Mouse (Mus musculus) CD8-positive naive resting alpha-beta T cell, adult 2 months (primary cell): Measurements from ENCODE around the gene Slc44a2.

Experiments used
- DNase-seq, 2 experiments: peaks; one replicate each; pipeline ENCODE4 v3.0.0; 2022; ENCODE audit warnings: low read depth in 2 of 2, low spot score in 2 of 2

Gene Slc44a2

DNA sequence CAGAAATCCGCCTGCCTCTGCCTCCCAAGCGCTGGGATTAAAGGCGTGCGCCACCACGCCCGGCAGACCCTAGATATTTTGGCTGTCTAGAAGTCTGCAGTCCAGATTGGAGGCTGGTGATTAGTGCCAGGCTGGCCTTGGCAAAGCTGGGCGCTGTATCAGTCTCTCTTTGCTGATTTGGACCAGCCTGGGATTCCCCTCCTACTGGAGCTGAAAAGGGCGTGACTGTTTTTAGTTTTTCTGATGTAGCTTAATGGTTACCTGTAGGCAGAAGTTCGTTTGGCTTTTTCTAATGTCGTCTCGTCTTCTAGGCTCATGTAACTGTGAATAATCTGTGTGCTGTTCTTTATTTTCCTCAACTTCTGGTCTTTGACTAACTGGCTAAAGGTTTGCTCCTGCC is 48.6 kb downstream of the Slc44a2 start:
- DNase-seq = no peak

DNA sequence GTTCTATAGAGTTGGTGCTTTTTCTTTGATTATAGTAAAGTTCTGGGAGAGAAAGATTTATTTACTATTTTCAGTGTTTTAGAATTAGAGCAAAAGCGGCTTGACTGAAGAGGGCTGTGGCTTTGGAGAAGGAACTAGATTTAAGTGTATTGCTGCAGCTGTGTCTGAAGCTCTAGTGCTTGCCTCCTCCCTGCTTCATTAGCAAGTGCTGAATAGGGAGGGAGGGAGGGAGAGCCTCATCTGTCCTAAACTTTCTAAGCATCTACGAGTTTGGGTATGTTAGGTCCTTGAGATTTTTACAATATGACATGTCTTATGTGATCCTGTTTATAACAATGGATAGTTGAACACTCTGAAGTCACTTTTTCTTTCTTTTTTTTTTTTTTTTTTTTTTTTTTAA is 50.4 kb downstream of the Slc44a2 start:
- no peak for DNase-seq

DNA sequence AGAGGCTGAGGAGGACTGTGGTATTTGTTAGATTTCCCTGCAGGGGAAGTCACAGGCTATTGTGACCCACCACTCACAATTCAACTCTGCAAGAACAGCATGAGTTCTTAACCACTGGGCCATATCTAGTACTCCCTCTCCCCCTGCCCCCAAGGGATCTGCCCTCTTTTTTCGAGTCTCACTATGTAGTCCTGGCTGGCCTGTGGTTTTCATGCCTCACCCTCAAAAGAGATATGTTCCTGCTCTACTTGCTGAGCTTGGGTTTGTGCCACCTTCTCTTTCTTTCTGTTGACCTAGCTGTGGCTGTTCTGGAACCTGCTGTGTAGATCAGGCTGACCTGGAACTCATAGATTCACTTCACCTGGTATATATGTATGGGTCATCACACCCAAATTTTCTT is 52.0 kb downstream of the Slc44a2 start:
- no peak for DNase-seq

DNA sequence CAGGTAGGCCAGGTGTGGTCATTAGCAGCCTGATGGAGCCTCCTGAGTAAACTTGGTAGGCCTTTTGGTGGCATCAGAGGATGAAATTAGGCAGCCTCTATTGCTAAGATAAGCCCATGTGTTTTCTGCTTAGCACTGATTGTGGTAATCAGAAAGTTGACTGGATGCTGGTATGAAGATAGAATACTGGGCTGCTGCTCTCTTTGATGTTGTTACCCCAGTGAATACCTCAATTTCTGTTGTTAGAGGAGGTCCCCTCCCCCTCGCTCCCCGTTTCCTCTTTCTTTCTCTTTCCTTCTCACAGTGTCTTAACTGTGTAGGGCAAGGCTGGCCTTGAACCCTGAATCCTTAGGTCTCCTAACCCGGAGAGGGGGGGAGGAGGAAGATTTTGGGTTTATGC is 58.7 kb downstream of the Slc44a2 start:
- DNase-seq = peak in 1 of 2 experiments; percentile 18

DNA sequence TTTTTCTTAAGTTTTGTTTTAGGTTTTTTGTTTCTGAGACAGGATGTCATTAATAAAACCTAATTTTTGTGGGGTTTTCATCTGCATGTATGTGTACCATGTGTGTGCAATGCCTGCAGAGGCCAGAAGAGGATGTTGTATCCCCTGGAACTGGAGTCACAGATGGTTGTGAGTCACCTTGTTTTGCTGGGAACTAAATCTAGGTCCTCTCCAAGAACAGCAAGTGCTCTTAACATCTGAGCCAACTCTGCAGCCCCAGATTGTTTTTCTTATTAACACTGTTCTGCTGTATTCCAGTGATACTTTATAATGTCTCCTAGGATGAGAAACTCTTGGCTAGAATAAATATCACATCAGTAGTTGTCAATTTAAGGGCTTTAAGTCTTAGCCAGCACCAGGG is 60.4 kb downstream of the Slc44a2 start:
- no peak for DNase-seq

DNA sequence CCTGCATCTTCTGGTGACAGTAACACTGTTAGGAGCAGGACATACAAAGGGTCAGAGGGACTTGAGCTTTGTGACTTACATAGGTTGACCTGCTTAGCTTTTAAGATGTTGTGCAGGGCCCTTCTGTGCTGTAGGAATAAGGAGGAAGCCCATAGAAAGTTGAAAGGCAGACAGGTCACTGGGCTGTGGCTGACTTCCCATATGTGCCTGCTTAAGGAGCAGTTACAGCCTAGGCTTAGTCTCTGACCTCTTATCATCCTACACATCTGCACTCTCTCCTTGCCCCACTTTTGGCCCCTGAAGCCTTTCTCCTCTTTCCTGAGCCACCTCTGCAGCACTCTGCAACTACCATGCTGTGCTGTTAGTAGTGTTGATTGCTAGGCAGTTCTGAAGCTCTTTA is 63.5 kb downstream of the Slc44a2 start:
- DNase-seq = no peak

DNA sequence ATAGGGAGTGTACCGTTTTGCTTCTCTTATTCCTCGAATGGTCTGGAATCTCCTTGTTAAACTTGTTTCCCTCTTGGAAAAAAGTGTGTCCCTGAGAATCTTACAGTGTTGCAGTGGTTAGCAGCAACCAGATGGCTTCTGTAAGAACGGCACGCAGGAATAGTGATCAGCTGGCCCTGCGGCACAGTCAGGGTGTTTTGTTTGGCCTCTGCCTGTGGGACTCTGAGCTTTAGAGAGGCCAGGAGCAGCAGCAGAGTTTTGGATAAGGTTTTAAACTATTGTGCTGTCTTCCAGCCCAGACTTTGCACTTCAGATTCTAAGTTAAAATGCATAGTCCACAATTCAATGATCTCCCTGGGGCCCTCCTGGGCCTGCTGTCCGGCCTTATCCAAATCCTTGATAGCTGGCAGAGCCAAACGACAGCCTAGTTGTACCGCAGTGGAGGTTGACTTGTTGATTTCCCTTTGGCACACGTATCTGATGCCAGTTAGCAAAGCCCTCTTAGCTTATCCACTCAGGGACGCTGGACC is 72.2 kb downstream of the Slc44a2 start:
- DNase-seq = no peak

DNA sequence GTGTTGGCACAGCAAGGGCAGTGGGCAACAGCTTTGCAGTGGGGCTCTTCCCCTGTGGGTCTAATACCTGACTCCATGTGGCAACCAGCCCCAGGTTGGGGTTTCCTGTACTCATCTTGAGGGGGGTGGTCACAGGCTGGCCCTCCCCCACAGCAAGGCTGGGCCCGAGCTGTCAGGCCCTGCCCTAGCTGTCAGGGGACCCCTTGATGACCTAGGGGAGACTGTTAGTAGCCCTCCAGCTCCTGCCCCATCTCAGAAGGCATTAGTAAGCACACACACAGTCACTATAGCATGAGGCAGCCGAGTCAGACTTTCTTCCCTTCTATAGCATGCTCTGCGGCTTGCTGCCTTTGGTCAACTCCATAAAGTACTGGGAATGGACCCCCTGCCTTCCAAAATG is 75.2 kb downstream of the Slc44a2 start:
- no peak for DNase-seq

DNA sequence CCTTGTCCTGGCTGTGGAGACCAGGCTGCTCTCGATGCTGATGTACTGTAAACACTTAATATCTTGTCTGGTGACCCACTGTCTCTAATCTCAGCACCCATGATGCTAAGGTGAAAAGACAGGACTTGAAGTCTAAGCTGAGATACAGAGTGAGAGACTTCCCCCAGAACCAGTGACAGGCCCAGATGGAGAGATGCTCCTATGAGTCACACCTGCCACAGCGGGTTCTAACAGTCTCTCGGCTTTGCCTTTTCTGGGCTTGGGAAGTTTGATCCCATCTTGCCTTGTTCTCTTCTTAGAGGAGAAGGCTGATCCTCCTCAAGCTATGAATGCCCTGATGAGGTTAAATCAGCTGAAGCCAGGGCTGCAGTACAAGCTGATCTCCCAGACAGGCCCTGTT is 76.7 kb downstream of the Slc44a2 start:
- DNase-seq = no peak

DNA sequence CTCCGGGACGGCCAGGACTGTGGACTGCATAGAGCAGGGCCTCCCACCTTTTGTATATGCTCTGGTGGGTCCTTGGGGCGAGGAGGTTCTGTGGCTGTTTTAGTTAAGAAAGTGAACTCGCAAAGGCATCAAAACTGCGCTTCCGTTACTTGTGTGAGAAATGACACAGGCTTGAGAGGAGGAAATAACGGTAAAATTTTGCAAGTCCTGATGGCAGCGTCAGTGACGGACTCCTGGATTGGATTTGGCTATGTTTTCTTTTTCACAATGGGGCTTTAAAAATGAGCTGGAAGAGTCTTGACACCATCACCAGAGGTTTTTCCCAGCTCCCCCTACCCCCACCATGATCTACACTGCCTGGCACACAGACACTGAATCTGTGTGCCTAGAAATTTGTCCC is 80.5 kb downstream of the Slc44a2 start:
- DNase-seq = no peak

DNA sequence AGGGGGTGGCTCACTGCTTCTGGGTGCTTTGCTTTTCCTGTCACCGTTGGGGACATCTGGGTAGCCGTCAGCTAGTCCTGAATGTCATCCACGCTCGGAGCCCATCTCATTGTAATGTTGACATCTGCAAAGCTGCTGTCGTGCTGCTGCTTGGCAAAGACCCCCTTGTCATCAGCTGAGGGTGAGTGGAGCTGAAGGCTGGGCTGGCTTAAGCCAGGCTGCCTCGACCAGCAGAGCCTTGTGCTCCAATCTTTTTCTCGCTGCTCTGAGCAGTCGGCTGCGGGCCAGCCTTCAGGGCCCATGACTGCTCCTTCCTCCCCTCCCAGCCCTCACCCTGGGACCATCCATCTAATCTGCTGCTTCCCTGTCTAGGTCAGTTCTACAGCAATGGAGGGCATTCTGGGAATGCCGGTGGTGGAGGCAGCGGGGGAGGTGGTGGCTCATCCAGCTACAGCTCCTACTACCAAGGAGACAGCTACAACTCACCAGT is 82.3 kb downstream of the Slc44a2 start:
- DNase-seq = no peak

DNA sequence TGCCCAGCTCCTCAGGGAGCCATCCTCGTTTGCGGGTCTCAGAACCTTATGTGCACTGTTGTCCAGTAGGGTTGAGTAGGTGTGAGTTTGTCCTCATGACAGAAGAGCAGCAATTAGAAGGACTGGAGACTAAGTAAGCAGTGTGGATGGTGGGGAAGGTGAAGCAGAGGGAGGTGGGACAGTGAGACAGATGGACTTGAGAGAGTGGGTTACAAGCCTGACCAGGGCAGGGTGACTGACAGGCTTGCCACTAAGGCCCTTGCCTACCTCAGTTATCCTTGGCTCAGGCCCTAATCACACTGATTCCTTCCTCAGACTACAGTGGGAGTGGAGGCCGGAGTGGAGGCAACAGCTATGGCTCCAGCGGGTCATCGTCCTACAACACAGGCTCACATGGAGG is 83.2 kb downstream of the Slc44a2 start:
- no peak for DNase-seq
